Mouse (Mus musculus) ovary, postnatal 10 days (tissue): ENCODE data around the gene Dnah8.
"Not testable (repeated sequence)": the region's sequence is repeated elsewhere in the genome, so short reads cannot be mapped to it uniquely, and the experiment has no call there.

Experiments
- DNase-seq: peaks from one replicate; pipeline ENCODE4 v3.0.0; 2022; ENCODE audit warnings: low spot score

The Dnah8 gene

DNA sequence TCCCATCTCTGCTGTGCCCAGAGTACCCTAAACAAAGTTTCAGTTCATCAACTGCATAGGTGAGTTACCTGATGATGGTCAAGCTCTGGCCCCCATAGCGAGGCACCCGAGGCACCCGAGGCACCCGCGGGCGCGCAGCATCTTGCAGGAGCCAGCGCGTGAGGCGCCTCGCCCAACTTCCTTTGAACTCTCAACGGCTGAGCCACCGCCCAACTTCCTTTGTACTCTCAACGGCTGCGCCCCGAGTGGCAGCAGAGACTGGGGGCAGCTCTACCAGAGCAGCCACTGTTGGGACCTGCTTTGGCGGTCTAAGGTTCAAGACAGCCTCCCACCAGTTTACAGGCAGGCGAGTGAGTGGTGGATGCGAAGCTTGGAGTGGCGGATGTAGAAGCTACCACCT is at the start of gene Dnah8:
Gene Dnah8, plus strand, starts transcription at position 223 of the 400 bp plus-strand sequence.
- not testable (repeated sequence) for DNase-seq

DNA sequence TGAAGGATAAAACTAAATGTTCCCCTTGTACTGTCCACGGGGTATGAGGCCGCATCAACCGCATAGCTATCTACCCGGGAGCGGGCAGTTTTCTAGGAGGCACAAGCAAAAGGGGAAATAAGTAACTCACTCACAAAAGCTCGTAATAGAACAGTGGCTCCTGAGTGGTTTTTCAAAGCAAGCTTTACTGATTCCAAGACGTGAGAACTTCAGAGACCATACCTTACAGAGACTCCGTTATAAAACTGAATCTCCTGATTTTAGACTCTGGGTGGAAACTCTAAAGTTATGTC is 49.4 kb upstream of the Dnah8 start:
- DNase-seq = no peak

DNA sequence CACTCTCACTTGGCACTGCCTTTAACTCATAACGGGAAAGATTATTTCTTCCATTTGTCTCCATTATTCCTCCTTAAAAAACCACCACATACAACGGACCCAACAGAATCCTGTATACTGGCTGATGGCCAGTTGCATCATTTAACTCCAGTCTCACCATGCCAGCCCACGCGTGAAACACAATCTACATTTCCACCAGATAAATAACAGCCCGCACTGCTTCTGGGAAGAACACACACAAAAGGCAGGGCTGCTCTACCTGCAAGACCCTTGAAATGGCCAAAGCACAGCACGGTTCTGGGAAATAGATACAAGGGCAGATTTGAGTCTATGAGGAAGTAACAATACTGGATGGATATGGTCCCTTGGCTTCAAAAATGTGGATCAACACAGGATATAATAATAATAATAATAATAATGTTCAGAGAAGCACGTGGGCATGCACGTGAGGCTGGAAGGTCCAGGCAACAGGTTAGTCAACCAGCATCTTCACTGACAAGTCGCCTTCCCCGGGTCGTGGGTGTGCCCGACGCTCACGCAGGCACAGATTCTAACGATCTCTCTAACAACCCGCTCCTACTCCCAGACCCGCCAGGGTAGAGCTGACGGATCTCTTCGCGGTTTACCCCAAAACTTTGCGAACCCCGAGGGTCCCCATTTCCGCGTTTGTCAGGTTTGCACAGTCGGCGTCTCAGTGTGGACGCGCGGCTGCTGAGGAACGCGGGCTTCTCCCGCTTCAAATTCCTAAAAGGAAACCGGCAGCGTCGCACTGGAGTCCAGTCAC is 48.8 kb upstream of the Dnah8 start:
- peak; percentile 31 for DNase-seq

DNA sequence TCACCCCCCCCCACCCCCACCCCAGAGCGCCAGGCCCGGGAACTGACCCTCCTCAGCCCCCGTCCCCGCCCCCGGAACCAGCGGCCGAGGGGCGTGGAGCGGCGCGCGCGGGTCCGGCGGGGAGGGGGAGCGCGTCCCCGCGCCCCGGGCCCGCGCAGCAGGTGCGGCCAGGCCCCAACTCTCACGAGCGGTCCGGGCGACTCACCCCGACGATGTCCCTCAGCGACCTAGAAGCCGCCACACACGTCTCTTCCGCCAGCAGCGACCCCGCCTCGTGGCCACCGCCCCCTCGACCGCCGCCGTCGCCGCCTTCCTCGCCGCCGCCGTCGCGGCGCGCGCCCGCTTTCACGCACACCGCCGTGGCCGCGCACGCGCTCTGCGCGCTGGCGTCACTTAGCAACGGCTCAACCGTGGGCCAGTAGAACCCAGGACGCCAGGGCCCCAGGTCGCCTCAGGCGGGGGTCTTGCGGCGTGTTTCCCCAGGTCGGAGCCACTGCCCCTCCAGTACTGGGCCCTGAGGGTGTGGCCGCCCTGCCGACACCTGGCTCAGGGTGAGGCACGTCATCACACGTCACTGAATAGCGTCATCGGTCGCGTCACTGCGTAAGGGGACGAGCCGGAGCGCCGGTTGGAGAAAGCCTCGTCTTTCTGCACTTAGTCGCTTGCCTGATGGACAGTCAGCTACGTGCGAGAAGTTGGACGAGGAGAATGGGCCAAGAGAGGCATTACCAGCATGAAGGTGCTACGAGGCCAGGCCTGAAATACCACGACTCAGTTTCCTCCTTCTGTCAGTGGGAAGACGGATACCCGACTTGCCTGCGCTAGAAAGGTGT is 48.0 kb upstream of the Dnah8 start, which contains the start of gene Btbd9:
Gene Btbd9, minus strand, starts transcription at position 548 of the 833 bp plus-strand sequence.
- DNase-seq = peak; percentile 99

DNA sequence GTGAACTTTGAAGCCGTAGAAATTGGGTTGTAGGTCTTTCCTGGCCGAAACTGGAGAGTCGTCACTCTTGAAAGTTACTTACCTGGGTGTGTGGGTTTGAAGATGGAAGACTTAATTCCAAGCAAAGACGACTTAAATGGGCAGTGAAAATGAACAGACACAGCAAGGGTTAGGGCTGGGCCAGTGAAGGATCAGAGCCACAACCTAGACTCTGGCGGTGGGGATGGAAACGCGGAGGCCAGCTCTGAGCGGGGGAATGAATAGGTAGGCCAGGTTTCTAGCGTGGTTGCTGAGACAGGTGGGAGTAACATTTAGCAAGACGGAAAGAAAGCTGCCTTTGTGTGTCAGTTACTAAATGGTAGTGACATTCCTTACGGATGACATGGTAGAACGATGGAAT is 47.2 kb upstream of the Dnah8 start:
- DNase-seq = no peak

DNA sequence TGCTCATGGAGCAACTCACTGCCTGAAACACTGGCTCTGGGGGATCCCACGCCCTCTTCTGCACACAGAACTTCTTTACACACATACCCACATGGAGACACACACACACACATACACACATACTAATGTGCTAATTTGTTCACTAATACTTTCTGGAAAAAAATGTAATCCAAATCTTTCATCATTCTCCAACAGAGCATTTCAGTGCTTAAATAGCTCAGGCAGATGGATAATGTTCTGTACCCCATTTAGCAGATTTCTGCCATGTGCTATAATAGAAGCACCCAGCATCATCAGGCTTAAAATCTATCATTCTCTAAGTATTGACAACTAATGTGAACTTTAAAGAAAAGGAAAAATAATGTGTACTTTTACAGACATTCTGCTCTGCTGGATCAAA is 43.4 kb upstream of the Dnah8 start:
- DNase-seq = no peak

DNA sequence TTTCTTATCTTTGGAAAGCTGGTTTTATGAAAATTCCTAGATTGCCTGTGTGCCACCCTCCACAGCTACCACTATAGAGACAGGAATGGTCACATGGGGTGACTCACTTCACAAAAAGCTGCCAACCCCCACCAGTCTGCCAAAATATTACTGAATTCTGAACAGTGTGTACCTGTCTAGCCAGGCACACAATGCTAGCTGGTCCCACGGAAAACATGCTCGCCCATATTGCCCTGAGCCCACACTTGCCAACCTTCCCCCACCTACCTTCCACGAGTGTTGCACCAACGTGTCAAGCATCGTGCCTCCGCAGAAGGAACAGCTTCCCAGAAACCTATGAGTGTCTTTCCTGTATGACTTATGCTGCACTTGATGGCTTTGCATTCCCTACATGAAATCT is 43.0 kb upstream of the Dnah8 start:
- no peak for DNase-seq

DNA sequence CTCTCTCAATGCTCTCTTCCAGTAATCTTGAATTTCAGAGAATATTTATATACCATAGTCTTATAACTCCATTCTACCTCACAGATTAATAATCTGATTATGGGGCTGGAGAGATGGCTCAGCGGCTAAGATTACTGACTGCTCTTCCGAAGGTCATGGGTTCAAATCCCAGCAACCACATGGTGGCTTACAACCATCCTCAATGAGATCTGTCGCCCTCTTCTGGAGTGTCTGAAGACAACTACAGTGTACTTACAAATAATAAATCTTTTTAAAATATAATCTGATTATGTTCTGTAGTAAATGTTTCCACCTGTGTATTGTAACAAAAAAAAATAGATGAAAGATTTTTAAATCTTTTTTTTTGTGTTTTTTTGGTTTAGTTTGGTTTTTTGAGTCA is 41.8 kb upstream of the Dnah8 start:
- DNase-seq = no peak

DNA sequence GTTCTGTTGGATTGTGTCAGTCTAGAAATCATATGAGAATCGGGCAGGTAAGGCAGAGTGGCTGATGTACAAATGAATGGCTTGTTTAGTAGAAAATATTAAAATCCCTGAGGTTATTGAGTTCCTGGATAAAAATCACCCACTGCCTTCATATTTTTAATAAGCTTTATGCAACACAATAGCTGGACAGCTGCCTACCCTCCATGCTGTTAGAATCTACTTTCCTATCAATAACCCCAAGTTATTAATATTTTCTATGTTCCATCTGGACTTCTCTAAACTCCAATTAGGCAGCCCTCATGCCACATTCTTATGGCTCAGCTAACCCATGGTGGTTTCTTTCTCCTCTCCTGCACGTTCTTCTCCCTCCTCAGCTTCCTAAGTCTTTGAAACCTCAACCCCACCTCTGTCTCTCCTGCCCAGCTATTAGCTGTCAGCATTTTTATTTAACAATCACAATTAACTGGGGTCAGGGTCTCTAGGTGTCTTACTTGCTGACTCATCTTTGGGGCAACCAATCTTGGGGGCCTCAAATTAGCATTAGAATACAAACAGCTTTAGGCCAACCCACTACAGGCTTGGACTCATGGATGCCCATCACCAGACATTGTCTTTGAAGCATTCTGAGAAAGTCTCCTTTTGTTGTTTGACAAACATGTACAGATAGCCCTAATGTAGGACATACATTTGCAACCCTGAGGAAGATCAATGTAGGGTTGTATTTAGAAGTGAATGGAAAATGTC is 40.7 kb upstream of the Dnah8 start:
- no peak for DNase-seq

DNA sequence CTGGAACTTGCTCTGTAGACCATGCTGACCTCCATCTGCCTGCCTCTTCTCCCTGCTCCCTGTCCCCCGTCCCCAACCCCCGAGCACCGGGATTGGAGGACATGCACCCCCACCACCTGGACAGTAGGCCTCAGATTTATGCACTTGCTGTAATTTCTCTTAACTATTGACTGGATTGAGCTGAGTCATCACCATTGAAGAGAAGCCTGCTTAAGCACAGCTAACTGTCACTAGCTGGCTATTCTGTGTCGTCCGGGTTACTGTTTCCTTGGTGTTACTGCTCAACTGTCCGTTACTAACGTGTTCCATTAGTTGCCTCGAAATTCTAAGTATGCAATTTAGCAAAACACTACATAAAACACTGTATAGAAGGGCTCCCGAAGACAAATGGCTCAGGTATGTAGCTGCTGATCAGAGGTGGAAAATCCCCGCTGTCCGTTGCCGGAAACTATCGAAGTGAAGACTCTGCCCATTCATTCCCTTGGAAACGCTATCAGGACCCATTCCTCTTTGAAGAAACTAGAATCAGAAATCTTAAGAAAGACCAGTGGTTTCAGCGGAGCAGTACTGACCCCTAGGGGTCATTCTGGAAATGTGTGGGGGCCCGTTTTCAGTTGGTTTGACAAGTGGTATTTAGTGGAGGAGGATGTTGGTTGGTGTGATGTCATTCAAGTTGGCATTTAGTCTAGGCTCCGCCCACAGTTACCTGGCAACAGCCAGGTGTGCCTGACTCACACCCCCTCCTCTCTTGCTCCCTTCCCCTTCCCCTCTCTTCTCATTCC is 33.5 kb upstream of the Dnah8 start:
- DNase-seq = no peak

DNA sequence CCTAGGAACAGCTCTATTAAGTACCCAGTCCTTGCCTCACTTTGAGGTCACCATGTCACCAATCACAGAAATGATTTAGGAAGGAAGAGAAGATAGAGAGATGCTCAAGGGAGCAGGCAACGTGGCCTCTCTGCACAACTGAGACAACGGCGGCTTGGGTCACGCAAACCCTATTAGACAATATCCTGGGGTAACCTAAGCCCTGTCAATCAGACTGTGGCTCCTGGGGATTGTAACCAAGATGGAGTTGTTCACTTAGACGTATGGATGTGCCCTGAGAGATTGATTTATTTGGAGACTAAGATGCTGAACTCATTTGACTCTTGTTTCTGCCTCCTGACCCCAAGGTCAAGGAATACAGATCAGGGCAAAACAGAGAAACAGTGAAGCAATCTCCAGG is 29.7 kb upstream of the Dnah8 start:
- no peak for DNase-seq

DNA sequence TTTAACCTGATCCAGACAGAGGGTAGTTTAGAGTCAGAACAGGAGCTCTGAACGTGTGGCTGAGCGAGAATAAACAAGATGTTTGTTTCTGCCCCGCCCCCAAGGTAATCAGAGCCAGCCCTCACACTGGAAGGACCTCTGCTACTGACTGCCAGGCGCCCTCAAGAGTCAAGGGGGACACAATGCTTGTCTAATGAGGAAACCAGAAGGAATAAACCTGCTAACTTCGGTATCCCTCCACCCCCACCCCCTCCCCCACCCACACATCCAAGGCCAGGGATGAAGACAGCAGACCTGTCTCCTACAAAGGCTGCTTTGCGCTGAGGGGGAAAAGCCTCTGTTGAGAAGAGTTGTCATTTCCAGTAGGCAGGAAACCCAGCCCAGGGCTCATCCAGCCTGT is 29.3 kb upstream of the Dnah8 start:
- DNase-seq = no peak

DNA sequence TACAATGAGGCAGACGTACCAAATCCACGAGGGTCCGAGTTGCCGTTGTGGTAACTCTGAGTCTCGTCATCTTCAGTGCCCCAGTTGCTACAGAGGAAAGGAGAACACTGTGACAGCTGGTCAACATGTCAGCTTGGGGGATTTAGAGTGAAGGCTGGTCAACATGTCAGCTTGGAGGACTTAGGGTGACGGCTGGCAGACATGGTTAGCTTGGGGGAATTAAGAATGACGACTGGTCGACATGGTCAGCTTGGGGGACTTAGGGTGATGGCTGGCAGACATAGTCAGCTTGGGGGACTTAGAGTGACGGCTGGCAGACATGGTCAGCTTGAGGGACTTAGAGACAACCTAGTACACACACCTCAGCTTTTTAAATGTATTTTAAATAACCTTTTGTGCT is 26.4 kb upstream of the Dnah8 start:
- DNase-seq = no peak

DNA sequence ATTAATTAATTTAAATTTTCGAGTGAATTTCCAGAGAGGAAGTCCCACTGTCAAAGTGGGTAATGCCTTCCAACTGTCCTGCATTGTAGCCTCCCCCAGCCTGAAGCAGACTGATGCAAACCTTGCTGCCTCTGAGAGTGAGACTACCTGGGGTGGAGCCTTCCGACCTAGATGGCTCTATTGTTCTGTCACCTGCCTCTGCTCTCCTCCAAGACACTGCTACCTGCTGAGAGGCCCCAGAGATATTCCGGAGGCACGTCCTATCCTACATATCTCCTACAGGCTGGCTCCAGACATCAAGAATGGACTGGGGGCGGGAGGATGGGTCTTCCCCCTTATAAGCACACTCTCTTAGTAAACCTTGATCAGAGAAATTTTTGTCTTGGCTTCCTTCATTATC is 25.9 kb upstream of the Dnah8 start:
- DNase-seq = no peak

DNA sequence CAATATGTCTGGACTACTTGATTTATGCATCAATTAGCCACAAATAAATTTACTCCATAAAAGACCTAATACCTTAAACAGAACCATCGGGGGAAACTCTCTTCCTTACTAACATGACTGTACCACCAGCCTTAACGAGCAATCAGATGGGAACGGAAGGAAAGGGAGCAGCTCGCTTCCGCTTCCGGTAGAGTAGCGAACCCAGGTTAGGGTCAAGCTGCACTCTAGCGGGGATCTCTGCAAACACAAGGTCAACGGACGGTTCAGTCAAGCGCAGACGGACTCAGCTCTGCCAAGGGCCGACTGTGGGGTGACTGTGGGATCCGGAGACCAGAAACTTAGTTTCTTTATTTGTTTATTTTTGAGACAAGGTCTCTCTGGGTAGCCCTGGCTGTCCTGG is 22.0 kb upstream of the Dnah8 start:
- no peak for DNase-seq

DNA sequence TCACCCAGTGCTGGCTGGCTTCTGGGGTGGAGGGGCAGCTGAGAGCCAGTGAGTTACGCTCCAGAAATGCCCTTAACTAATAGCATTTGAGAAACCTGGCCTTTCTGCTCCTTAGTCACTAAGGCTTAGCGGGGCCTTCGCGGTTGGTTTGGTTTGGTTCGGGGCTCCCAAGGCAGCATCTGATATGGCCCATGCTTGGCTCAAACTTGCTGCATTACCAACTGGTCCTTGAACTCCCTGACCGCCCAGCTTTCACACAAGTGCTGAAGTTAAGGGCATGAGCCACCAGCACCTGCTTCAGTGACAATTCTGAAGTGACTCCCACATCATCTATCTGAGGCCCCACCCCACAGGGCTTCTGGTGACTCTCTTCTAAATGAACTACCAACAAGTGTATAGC is 19.9 kb upstream of the Dnah8 start:
- no peak for DNase-seq

DNA sequence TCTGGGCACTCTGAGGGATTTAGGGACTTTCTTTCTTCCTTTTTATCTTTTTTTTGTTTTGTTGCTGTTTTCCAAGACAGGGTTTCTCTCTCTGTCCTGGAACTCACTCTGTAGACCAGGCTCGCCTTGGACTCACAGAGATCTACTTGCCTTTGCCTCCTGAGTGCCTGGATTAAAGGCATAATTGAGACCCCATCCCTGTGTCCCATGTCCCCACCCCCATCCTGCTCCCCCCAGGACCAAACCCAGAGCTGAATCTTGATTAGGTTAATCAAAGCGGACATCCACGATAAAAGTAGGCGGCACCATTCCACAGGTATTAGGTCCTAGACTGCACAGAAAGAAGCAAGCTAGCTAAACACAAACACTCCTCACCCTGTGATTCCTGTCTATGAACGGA is 19.2 kb upstream of the Dnah8 start:
- no peak for DNase-seq

DNA sequence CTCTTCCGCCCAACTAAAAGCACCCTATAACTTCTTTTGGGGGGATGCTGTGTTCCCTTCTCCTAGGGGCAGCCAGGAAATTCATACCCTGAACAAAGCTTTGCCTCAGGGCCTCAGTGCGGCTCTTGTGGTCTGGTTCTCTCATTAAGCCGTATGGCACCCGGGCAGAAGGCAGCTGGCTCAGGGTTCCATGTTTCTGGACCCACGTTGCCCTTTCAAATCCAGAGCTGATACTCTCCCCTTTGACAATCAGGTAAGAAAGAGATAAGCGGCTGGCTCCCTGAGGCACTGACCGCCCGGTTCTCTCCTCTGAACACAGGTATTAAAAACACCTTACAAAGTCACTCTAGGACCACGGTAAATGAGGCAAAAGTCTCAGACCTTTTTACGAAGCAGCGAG is 17.9 kb upstream of the Dnah8 start:
- no peak for DNase-seq

DNA sequence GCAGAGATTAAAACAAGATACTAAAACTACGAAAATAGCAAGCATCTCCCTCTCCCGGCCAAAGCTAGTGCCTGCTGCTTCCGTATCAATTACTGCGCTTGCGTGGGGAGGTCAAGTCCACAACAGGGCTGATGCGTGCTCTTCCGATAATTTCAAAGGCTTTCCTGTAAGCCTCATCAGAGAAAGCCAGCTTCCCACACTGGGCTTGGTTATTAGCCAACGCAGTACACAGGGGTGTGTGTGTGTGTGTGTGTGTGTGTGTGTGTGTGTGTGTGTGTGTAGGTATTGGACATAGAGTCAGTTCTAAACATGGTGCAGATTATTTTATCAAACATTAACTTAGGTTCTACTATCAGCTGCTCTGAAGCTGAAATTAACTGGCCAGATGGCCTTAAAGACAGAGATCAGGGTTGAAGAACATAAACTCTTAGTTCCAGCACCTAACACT is 17.5 kb upstream of the Dnah8 start:
- DNase-seq = no peak

DNA sequence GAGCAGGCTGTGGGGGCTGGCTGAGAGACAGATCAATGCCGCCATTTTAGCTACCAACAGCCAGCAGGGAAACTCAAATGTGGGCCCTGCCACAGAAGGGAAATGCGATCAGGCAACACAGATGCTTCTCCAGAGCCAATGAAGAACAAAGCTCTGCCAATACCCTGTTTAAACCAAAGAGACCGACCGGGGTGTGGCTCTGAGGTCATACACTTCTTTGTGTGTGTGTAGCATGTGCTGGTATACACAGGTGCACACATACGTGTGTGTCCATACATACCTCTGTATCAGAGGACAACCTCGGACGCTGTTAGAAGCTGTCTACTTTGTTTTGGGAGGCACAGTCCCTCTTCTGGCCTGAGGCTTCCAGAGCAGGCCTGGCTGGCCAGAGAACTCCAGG is 16.8 kb upstream of the Dnah8 start:
- DNase-seq = no peak

DNA sequence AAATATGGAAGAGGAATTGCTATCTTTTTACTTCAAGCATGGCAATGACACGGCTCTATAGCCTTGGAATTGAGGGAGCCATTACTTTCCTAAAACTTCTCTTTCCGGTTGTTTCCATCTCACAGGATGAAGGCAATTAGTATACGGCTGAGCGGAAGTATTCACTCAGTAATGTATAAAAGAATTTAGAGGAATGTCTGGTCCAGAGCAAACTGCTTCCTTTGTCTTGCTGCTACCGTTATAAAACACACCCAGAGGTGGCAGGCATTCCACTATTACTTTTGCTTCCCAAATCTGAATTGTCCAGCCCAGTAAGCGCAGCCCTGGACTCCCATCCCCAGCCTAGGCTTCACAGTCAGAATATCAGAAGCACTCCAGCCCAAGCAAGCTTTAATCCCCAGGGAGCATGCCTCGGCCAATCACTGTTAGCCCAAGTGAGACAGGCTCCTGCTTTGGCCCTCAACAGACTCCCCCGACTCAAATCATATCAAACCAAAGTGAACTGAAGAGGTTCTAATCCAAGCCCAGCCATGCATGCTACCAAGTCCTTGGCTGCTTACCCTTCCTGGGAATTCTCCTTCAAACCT is 16.2 kb upstream of the Dnah8 start:
- DNase-seq = no peak
